Mouse (Mus musculus) limb, embryonic 13.5 days (tissue): ENCODE measurements around the gene Dhdds. TPM values are rescaled to one million over a fixed set of nuclear protein-coding genes. Genes with fewer than 3 reads are reported as not detected.

ENCODE experiments used
- ATAC-seq: fragments of 200-750 bp; cut with Nextera tagmentation; 2 replicates; pipeline ENCODE4 v1.8.0; 2017; ENCODE audit warnings: low read depth, moderate number of reproducible peaks, moderate TSS enrichment; ENCODE audit not compliant: low FRiP score
- H3K27ac ChIP-seq: fragments of 300-500 bp; sonication (generic); 2 replicates; pipeline ENCODE4 v1.5.1; 2015; ENCODE audit warnings: inconsistent platforms, mild to moderate bottlenecking, moderate library complexity
- H3K27me3 ChIP-seq: fragments of 300-500 bp; sonication (generic); 2 replicates; pipeline ENCODE4 v1.6.1; 2015; ENCODE audit warnings: mild to moderate bottlenecking, inconsistent platforms
- H3K36me3 ChIP-seq: fragments of 300-500 bp; sonication (generic); 2 replicates; pipeline ENCODE4 v1.6.1; 2015; ENCODE audit warnings: inconsistent platforms, mild to moderate bottlenecking, moderate library complexity
- H3K4me1 ChIP-seq: fragments of 300-500 bp; sonication (generic); 2 replicates; pipeline ENCODE4 v1.6.1; 2015; ENCODE audit warnings: inconsistent platforms
- H3K4me2 ChIP-seq: fragments of 300-500 bp; sonication (generic); replicated peaks from 2 replicates; pipeline ENCODE4 v1.6.1; 2015; ENCODE audit warnings: inconsistent platforms, mild to moderate bottlenecking, moderate library complexity
- H3K4me3 ChIP-seq: fragments of 300-500 bp; sonication (generic); 2 replicates; pipeline ENCODE4 v1.5.1; 2015; ENCODE audit warnings: moderate library complexity, mild to moderate bottlenecking, inconsistent platforms
- H3K9ac ChIP-seq: fragments of 300-500 bp; sonication (generic); 2 replicates; pipeline ENCODE4 v1.6.1; 2015; ENCODE audit warnings: mild to moderate bottlenecking, inconsistent platforms
- H3K9me3 ChIP-seq: fragments of 300-500 bp; sonication (generic); 2 replicates; pipeline ENCODE4 v1.6.1; 2016; ENCODE audit warnings: inconsistent platforms
- WGBS: fragments of 180-500 bp; shearing (Covaris S2); methylation state at CpG from one replicate; pipeline ENCODE4 v1.1.7; 2015; 5-methylcytosine and 5-hydroxymethylcytosine counted together
- polyA plus RNA-seq: library from polyadenylated mRNA; unstranded; fragments of >200 nt; fragmentation: Nextera tagmentation; extraction: Ambion mirVana; gene quantifications from 2 replicates; pipeline ENCODE4 v1.2.1, GENCODE M21; 2015

Dhdds gene
- polyA plus RNA-seq, 1 experiment from 2014 or later = 45.6 TPM

GRCm38 (mm10) chr4:133967866-133968149 lies 32.9 kb downstream of the Dhdds start:
- Histone ChIP-seq H3K36me3 (peaks cover 60% of the 10 kb centered on the region), H3K4me1 (peaks cover 25% of the 10 kb centered on the region), H3K4me2 (peak overlapping the region; percentile 79), H3K9ac (peak overlapping the region; percentile 97), H3K27ac (peak overlapping the region; percentile 99), H3K9me3 (no peaks in the 10 kb centered on the region), H3K27me3 (no peaks in the 10 kb centered on the region), H3K4me3 (peak overlapping the region; percentile 64)
- 0% methylated on average over 26 of the region's 29 CpGs for WGBS
- ATAC-seq = peak; percentile 88

- ATAC-seq = peak; percentile 73
- peaks cover 59% of the 10 kb centered on the region for H3K36me3 ChIP-seq
- peak overlapping the region; percentile 97 for H3K9ac ChIP-seq
- H3K4me3 ChIP-seq = peak overlapping the region; percentile 64
- peak overlapping the region; percentile 79 for H3K4me2 ChIP-seq
- H3K4me1 ChIP-seq = peaks cover 25% of the 10 kb centered on the region
- H3K27ac ChIP-seq = peak overlapping the region; percentile 99
- H3K9me3 ChIP-seq = no peaks in the 10 kb centered on the region
- no peaks in the 10 kb centered on the region for H3K27me3 ChIP-seq
- under 1% methylated on average over 68 of the region's 101 CpGs for WGBS
Measured at GRCm38 (mm10) chr4:133967138-133967865, 33.4 kb downstream of the Dhdds start.

GRCm38 (mm10) chr4:133966271-133966940 lies 34.3 kb downstream of the Dhdds start:
- Histone ChIP-seq H3K4me3 (peak overlapping the region; percentile 64), H3K9me3 (no peaks in the 10 kb centered on the region), H3K4me2 (peak overlapping the region; percentile 79), H3K27ac (0 out of 2 replicates have a peak overlapping the region, but pooled peaks have one; percentile 99), H3K36me3 (peaks cover 52% of the 10 kb centered on the region), H3K27me3 (no peaks in the 10 kb centered on the region), H3K9ac (peak overlapping the region; percentile 97), H3K4me1 (peaks cover 25% of the 10 kb centered on the region)
- no peak for ATAC-seq
- WGBS = 47% methylated on average over 12 of the region's 12 CpGs

- Histone ChIP-seq H3K4me2 (no peak overlapping the region), H3K4me1 (peaks cover 13% of the 10 kb centered on the region), H3K9me3 (no peaks in the 10 kb centered on the region), H3K9ac (no peak overlapping the region), H3K27ac (no peak overlapping the region), H3K4me3 (no peak overlapping the region), H3K36me3 (peaks cover 37% of the 10 kb centered on the region), H3K27me3 (no peaks in the 10 kb centered on the region)
- no peak for ATAC-seq
- WGBS = 88% methylated on average over 7 of the region's 7 CpGs
Measured at GRCm38 (mm10) chr4:133962566-133962965, 38.2 kb downstream of the Dhdds start.

- no peak for ATAC-seq
- no peak overlapping the region for H3K4me2 ChIP-seq
- WGBS = 82% methylated on average over 1 of the region's 1 CpGs
Measured at GRCm38 (mm10) chr4:133958884-133959283, 41.8 kb downstream of the Dhdds start.

GRCm38 (mm10) chr4:133956358-133956757 lies 44.4 kb downstream of the Dhdds start:
- ATAC-seq = no peak
- H3K9ac ChIP-seq = no peak overlapping the region
- no peaks in the 10 kb centered on the region for H3K9me3 ChIP-seq
- H3K27ac ChIP-seq = no peak overlapping the region
- no peaks in the 10 kb centered on the region for H3K4me1 ChIP-seq
- no peak overlapping the region for H3K4me3 ChIP-seq
- H3K27me3 ChIP-seq = no peaks in the 10 kb centered on the region
- no peaks in the 10 kb centered on the region for H3K36me3 ChIP-seq
- 73% methylated on average over 4 of the region's 4 CpGs for WGBS
- H3K4me2 ChIP-seq = no peak overlapping the region

More at GRCm38 (mm10) chr4:133958884-133959283, 41.8 kb downstream of the Dhdds start:
- Histone ChIP-seq H3K4me3 (no peak overlapping the region), H3K27ac (no peak overlapping the region), H3K27me3 (no peaks in the 10 kb centered on the region), H3K9ac (no peak overlapping the region), H3K4me1 (no peaks in the 10 kb centered on the region), H3K9me3 (no peaks in the 10 kb centered on the region), H3K36me3 (peaks cover 15% of the 10 kb centered on the region)

- no peaks in the 10 kb centered on the region for H3K27me3 ChIP-seq
- H3K4me1 ChIP-seq = no peaks in the 10 kb centered on the region
- 59% methylated on average over 4 of the region's 4 CpGs for WGBS
- no peaks in the 10 kb centered on the region for H3K36me3 ChIP-seq
- H3K4me3 ChIP-seq = no peak overlapping the region
- no peak overlapping the region for H3K27ac ChIP-seq
- no peak for ATAC-seq
- H3K4me2 ChIP-seq = no peak overlapping the region
- H3K9me3 ChIP-seq = no peaks in the 10 kb centered on the region; the same call in 1 of the 2 replicates
- H3K9ac ChIP-seq = no peak overlapping the region
Measured at GRCm38 (mm10) chr4:133946736-133947135, 54.0 kb downstream of the Dhdds start.

- Histone ChIP-seq H3K27ac (no peak overlapping the region), H3K4me1 (no peaks in the 10 kb centered on the region), H3K27me3 (no peaks in the 10 kb centered on the region), H3K9ac (no peak overlapping the region), H3K4me2 (no peak overlapping the region), H3K4me3 (no peak overlapping the region), H3K36me3 (no peaks in the 10 kb centered on the region), H3K9me3 (no peaks in the 10 kb centered on the region; the same call in 1 of the 2 replicates)
- WGBS = 84% methylated on average over 3 of the region's 3 CpGs
- no peak for ATAC-seq
Measured at GRCm38 (mm10) chr4:133943791-133944190, 56.9 kb downstream of the Dhdds start.

- no peaks in the 10 kb centered on the region for H3K36me3 ChIP-seq
- no peak overlapping the region for H3K27ac ChIP-seq
- 93% methylated on average over 4 of the region's 4 CpGs for WGBS
- H3K4me2 ChIP-seq = no peak overlapping the region
- no peaks in the 10 kb centered on the region; the same call in 1 of the 2 replicates for H3K9me3 ChIP-seq
- H3K4me1 ChIP-seq = no peaks in the 10 kb centered on the region
- no peaks in the 10 kb centered on the region for H3K27me3 ChIP-seq
- H3K9ac ChIP-seq = no peak overlapping the region
- no peak overlapping the region for H3K4me3 ChIP-seq
- no peak for ATAC-seq
Measured at GRCm38 (mm10) chr4:133942679-133943078, 58.0 kb downstream of the Dhdds start.

GRCm38 (mm10) chr4:133941576-133941975 lies 59.1 kb downstream of the Dhdds start:
- ATAC-seq = no peak
- no peaks in the 10 kb centered on the region for H3K36me3 ChIP-seq
- 23% methylated on average over 3 of the region's 3 CpGs for WGBS

GRCm38 (mm10) chr4:133940386-133941260 lies 60.1 kb downstream of the Dhdds start:
- no peak for ATAC-seq
- Histone ChIP-seq H3K4me3 (no peak overlapping the region), H3K27me3 (no peaks in the 10 kb centered on the region), H3K4me1 (no peaks in the 10 kb centered on the region), H3K36me3 (no peaks in the 10 kb centered on the region), H3K9ac (no peak overlapping the region), H3K9me3 (no peaks in the 10 kb centered on the region), H3K4me2 (no peak overlapping the region), H3K27ac (no peak overlapping the region)
- WGBS = 73% methylated on average over 13 of the region's 13 CpGs

More at GRCm38 (mm10) chr4:133941576-133941975, 59.1 kb downstream of the Dhdds start:
- Histone ChIP-seq H3K4me1 (no peaks in the 10 kb centered on the region), H3K27me3 (no peaks in the 10 kb centered on the region), H3K27ac (no peak overlapping the region), H3K9ac (no peak overlapping the region), H3K9me3 (no peaks in the 10 kb centered on the region; the same call in 1 of the 2 replicates), H3K4me3 (no peak overlapping the region), H3K4me2 (no peak overlapping the region)

- WGBS = 27% methylated on average over 2 of the region's 2 CpGs
- Histone ChIP-seq H3K27me3 (no peaks in the 10 kb centered on the region), H3K4me1 (no peaks in the 10 kb centered on the region), H3K9ac (no peak overlapping the region), H3K27ac (no peak overlapping the region), H3K4me3 (no peak overlapping the region), H3K9me3 (no peaks in the 10 kb centered on the region), H3K36me3 (no peaks in the 10 kb centered on the region), H3K4me2 (no peak overlapping the region)
- ATAC-seq = no peak
Measured at GRCm38 (mm10) chr4:133938077-133938476, 62.6 kb downstream of the Dhdds start.
